34 mouse cellular contexts compared by ENCODE assay signal in genomic region chr9:119725293-119725862, GRCm38 (mm10). TPM values are rescaled to one million over a fixed set of nuclear protein-coding genes. Genes with fewer than 3 reads are reported as not detected.
DNase-seq lines count a peak whose midpoint lies in the region; ATAC-seq and TF ChIP-seq lines count a peak whose summit lies in the region.
"Had no signal": no experiment of that assay in that cellular context is flagged by ENCODE, and none has a peak within 500 bp of the region (broad histone marks: within the 10 kb centered on the region; RNA-seq: fewer than 3 reads in every experiment).

No protein-coding gene starts in this region.

- H3K4me3 ChIP-seq in forebrain, postnatal 0 days (ENCODE audit: low read depth, low read length), result no peak overlapping the region
- no peak overlapping the region for H3K4me3 ChIP-seq in forebrain, embryonic 16.5 days (replicated peaks; ENCODE audit: low read length)
- H3K4me3 ChIP-seq in midbrain, postnatal 0 days (ENCODE audit: low read depth, low read length), result no peak overlapping the region
- no peak overlapping the region for H3K4me3 ChIP-seq in midbrain, embryonic 15.5 days
- H3K4me3 ChIP-seq in stomach, embryonic 16.5 days (replicated peaks; ENCODE audit: low read length), result no peak overlapping the region
- no peak overlapping the region for H3K4me3 ChIP-seq in stomach, postnatal 0 days (ENCODE audit: low read depth, low read length)
- H3K4me3 ChIP-seq: embryonic facial prominence, embryonic 12.5 days; kidney, embryonic 15.5 days; layer of hippocampus, adult 2 months; limb, embryonic 12.5 days; liver, embryonic 15.5 days; neural tube, embryonic 15.5 days had no signal

- no peak for TF ChIP-seq CTCF in forebrain, postnatal 0 days (IDR thresholded peaks at IDR 0.05; ENCODE audit: low read depth)
- no peak for TF ChIP-seq CTCF in midbrain, postnatal 0 days (IDR thresholded peaks at IDR 0.05)
- TF ChIP-seq CTCF in stomach, postnatal 0 days (IDR thresholded peaks at IDR 0.05; ENCODE audit: low read depth), result no peak

- DNase-seq in forebrain, postnatal 0 days, result peak; percentile 11
- DNase-seq in kidney, postnatal 4 days, result peak; percentile 9 to 11
- no peak for DNase-seq in kidney, adult 18-20 months
- DNase-seq in midbrain, postnatal 0 days (ENCODE audit: low spot score), result peak; percentile 17
- no peak for DNase-seq in stomach, postnatal 0 days (ENCODE audit: low spot score)
- DNase-seq: adrenal gland, postnatal 10 days; cerebellum, adult 11-12 months; cerebellum, adult 9-11 months; embryo, embryonic 11 days; gastrocnemius, postnatal 36 days; heart, adult 18-20 months; heart, postnatal 36 days; kidney, adult 11 months; kidney, postnatal 25 days; lung, embryonic 14.5 days; lung, postnatal 14 days; thymus, postnatal 4 days had no signal

- H3K9me3 ChIP-seq in forebrain, postnatal 0 days (ENCODE audit: low read length), result no peaks in the 10 kb centered on the region
- no peaks in the 10 kb centered on the region for H3K9me3 ChIP-seq in forebrain, embryonic 16.5 days (ENCODE audit: control insufficient read depth, low read length)
- H3K9me3 ChIP-seq in midbrain, postnatal 0 days (ENCODE audit: low read length), result no peaks in the 10 kb centered on the region
- H3K9me3 ChIP-seq in midbrain, embryonic 15.5 days, result no peaks in the 10 kb centered on the region
- H3K9me3 ChIP-seq in stomach, embryonic 16.5 days (replicated peaks; ENCODE audit: control insufficient read depth, low read length), result no peaks in the 10 kb centered on the region
- H3K9me3 ChIP-seq in stomach, postnatal 0 days (ENCODE audit: control insufficient read depth, low read length), result no peaks in the 10 kb centered on the region
- H3K9me3 ChIP-seq: embryonic facial prominence, embryonic 12.5 days; kidney, embryonic 15.5 days; limb, embryonic 12.5 days; liver, embryonic 15.5 days; neural tube, embryonic 15.5 days had no signal

- no peaks in the 10 kb centered on the region for H3K27me3 ChIP-seq in forebrain, postnatal 0 days (ENCODE audit: insufficient read depth, low read length)
- H3K27me3 ChIP-seq in forebrain, embryonic 16.5 days (replicated peaks; ENCODE audit: control insufficient read depth, insufficient read depth, low read length), result no peaks in the 10 kb centered on the region
- H3K27me3 ChIP-seq in midbrain, postnatal 0 days (ENCODE audit: insufficient read depth, low read length), result no peaks in the 10 kb centered on the region
- H3K27me3 ChIP-seq in midbrain, embryonic 15.5 days (replicated peaks), result no peaks in the 10 kb centered on the region
- no peaks in the 10 kb centered on the region for H3K27me3 ChIP-seq in stomach, embryonic 16.5 days (ENCODE audit: control insufficient read depth, insufficient read depth, low read length)
- no peaks in the 10 kb centered on the region for H3K27me3 ChIP-seq in stomach, postnatal 0 days (ENCODE audit: control insufficient read depth, insufficient read depth, low read length)
- H3K27me3 ChIP-seq: embryonic facial prominence, embryonic 12.5 days; kidney, embryonic 15.5 days; liver, embryonic 15.5 days; neural tube, embryonic 15.5 days had no signal

- no peak overlapping the region for H3K9ac ChIP-seq in forebrain, postnatal 0 days
- H3K9ac ChIP-seq in forebrain, embryonic 16.5 days (replicated peaks; ENCODE audit: low read depth, low read length), result no peak overlapping the region
- H3K9ac ChIP-seq in midbrain, postnatal 0 days (replicated peaks; ENCODE audit: low read length, poor library complexity, severe bottlenecking), result no peak overlapping the region
- H3K9ac ChIP-seq in midbrain, embryonic 15.5 days, result no peak overlapping the region
- H3K9ac ChIP-seq in stomach, embryonic 16.5 days (ENCODE audit: low read length), result no peak overlapping the region
- H3K9ac ChIP-seq in stomach, postnatal 0 days (ENCODE audit: low read length), result no peak overlapping the region
- H3K9ac ChIP-seq: embryonic facial prominence, embryonic 12.5 days; kidney, embryonic 15.5 days; limb, embryonic 12.5 days; liver, embryonic 15.5 days; lung, embryonic 14.5 days; neural tube, embryonic 15.5 days had no signal

- H3K36me3 ChIP-seq in forebrain, postnatal 0 days (ENCODE audit: insufficient read depth), result no peaks in the 10 kb centered on the region
- H3K36me3 ChIP-seq in forebrain, embryonic 16.5 days (ENCODE audit: control insufficient read depth, insufficient read depth), result no peaks in the 10 kb centered on the region
- no peaks in the 10 kb centered on the region for H3K36me3 ChIP-seq in midbrain, postnatal 0 days (ENCODE audit: insufficient read depth, low read length)
- H3K36me3 ChIP-seq in midbrain, embryonic 15.5 days (replicated peaks), result no peaks in the 10 kb centered on the region
- H3K36me3 ChIP-seq in stomach, embryonic 16.5 days (ENCODE audit: control insufficient read depth, insufficient read depth, low read length), result no peaks in the 10 kb centered on the region
- H3K36me3 ChIP-seq in stomach, postnatal 0 days (ENCODE audit: control insufficient read depth, insufficient read depth, low read length), result no peaks in the 10 kb centered on the region
- H3K36me3 ChIP-seq: embryonic facial prominence, embryonic 12.5 days; kidney, embryonic 15.5 days; limb, embryonic 12.5 days; liver, embryonic 15.5 days; neural tube, embryonic 15.5 days had no signal

- WGBS in forebrain, postnatal 0 days, result 52% methylated on average over 6 of the region's 6 CpGs
- 69% methylated on average over 6 of the region's 6 CpGs for WGBS in forebrain, embryonic 16.5 days
- 69% methylated on average over 6 of the region's 6 CpGs for WGBS in midbrain, postnatal 0 days
- WGBS in midbrain, embryonic 15.5 days, result 66% methylated on average over 6 of the region's 6 CpGs
- WGBS in stomach, embryonic 16.5 days, result 54% methylated on average over 6 of the region's 6 CpGs
- 47% methylated on average over 6 of the region's 6 CpGs for WGBS in stomach, postnatal 0 days

- no peak overlapping the region for H3K27ac ChIP-seq in forebrain, postnatal 0 days (ENCODE audit: low read depth, low read length)
- H3K27ac ChIP-seq in forebrain, embryonic 16.5 days (ENCODE audit: low read length), result no peak overlapping the region
- H3K27ac ChIP-seq in midbrain, postnatal 0 days (ENCODE audit: low read depth, low read length), result no peak overlapping the region
- H3K27ac ChIP-seq in midbrain, embryonic 15.5 days, result no peak overlapping the region
- H3K27ac ChIP-seq in stomach, embryonic 16.5 days (ENCODE audit: low read length), result no peak overlapping the region
- H3K27ac ChIP-seq in stomach, postnatal 0 days (replicated peaks), result no peak overlapping the region
- H3K27ac ChIP-seq: embryonic facial prominence, embryonic 12.5 days; kidney, embryonic 15.5 days; layer of hippocampus, adult 2 months; limb, embryonic 12.5 days; liver, embryonic 15.5 days; neural tube, embryonic 15.5 days had no signal

- no peaks in the 10 kb centered on the region for H3K4me1 ChIP-seq in forebrain, postnatal 0 days (ENCODE audit: insufficient read depth)
- H3K4me1 ChIP-seq in forebrain, embryonic 16.5 days (replicated peaks; ENCODE audit: control insufficient read depth, insufficient read depth, low read length), result no peaks in the 10 kb centered on the region
- H3K4me1 ChIP-seq in midbrain, postnatal 0 days (ENCODE audit: insufficient read depth, low read length), result no peaks in the 10 kb centered on the region
- no peaks in the 10 kb centered on the region for H3K4me1 ChIP-seq in midbrain, embryonic 15.5 days
- no peaks in the 10 kb centered on the region for H3K4me1 ChIP-seq in stomach, embryonic 16.5 days (ENCODE audit: control insufficient read depth, insufficient read depth, low read length)
- H3K4me1 ChIP-seq in stomach, postnatal 0 days (replicated peaks; ENCODE audit: control insufficient read depth, insufficient read depth), result no peaks in the 10 kb centered on the region
- H3K4me1 ChIP-seq: embryonic facial prominence, embryonic 12.5 days; kidney, embryonic 15.5 days; limb, embryonic 12.5 days had no signal

- no peak for TF ChIP-seq EP300 in stomach, postnatal 0 days (optimal IDR thresholded peaks at IDR 0.05)

- H3K4me2 ChIP-seq in forebrain, postnatal 0 days (ENCODE audit: low read depth), result no peak overlapping the region
- H3K4me2 ChIP-seq in forebrain, embryonic 16.5 days (ENCODE audit: low read length), result no peak overlapping the region
- H3K4me2 ChIP-seq in midbrain, postnatal 0 days (ENCODE audit: low read depth, low read length, poor library complexity, severe bottlenecking), result no peak overlapping the region
- no peak overlapping the region for H3K4me2 ChIP-seq in midbrain, embryonic 15.5 days
- H3K4me2 ChIP-seq in stomach, embryonic 16.5 days (ENCODE audit: low read depth, low read length), result no peak overlapping the region
- H3K4me2 ChIP-seq in stomach, postnatal 0 days (replicated peaks; ENCODE audit: low read depth), result no peak overlapping the region
- H3K4me2 ChIP-seq: embryonic facial prominence, embryonic 12.5 days; heart, embryonic 11.5 days; kidney, embryonic 15.5 days; limb, embryonic 12.5 days; liver, embryonic 15.5 days; lung, embryonic 14.5 days; neural tube, embryonic 15.5 days had no signal

- peak; percentile 58 for ATAC-seq in forebrain, postnatal 0 days
- ATAC-seq in forebrain, embryonic 16.5 days, result no peak
- no peak for ATAC-seq in midbrain, postnatal 0 days (ENCODE audit: low FRiP score)
- ATAC-seq in midbrain, embryonic 15.5 days (replicated peaks), result no peak
- ATAC-seq in stomach, embryonic 16.5 days (ENCODE audit: insufficient read depth, low FRiP score), result peak; percentile 33; the same call in 1 of the 2 replicates
- ATAC-seq in stomach, postnatal 0 days (ENCODE audit: low FRiP score, low TSS enrichment), result no peak
- ATAC-seq: inflammation-experienced regulatory T-cells, adult 6 months; Patski had no signal

RNA-seq across cellular contexts. Expression of gene Scn10a, which starts 6.3 kb away (rescaled TPM):
- total RNA-seq in forebrain, postnatal 0 days (2014; rRNA removed), result 0.08 and 0.10 TPM in 2 replicates
- polyA plus RNA-seq in forebrain, postnatal 0 days (2015; fragmentation: Nextera tagmentation; extraction: Ambion mirVana), result 0.15 and 0.16 TPM in 2 replicates
- polyA plus RNA-seq in forebrain, embryonic 16.5 days (2015; fragmentation: Nextera tagmentation; extraction: Ambion mirVana), result 0.09 and 0.20 TPM in 2 replicates
- total RNA-seq in midbrain, postnatal 0 days (2014; rRNA removed), result not detected in 2 replicates
- not detected in 2 replicates for polyA plus RNA-seq in midbrain, postnatal 0 days (2015; fragmentation: Nextera tagmentation; extraction: Ambion mirVana)
- polyA plus RNA-seq in midbrain, embryonic 15.5 days (2015; fragmentation: Nextera tagmentation; extraction: Ambion mirVana), result 0.03 TPM in 1 of 2 replicates, not detected in the other
- polyA plus RNA-seq in stomach, embryonic 16.5 days (2015; fragmentation: Nextera tagmentation; extraction: Ambion mirVana), result not detected in 2 replicates
- polyA plus RNA-seq in stomach, postnatal 0 days (2015; fragmentation: Nextera tagmentation; extraction: Ambion mirVana), result 0.07 TPM in 1 of 2 replicates, not detected in the other
- total RNA-seq: adrenal gland, postnatal 10 days; gastrocnemius, adult 18-20 months; gastrocnemius, postnatal 36 days; layer of hippocampus, adult 2 months; layer of hippocampus, postnatal 25 days; liver, adult 2 months had no signal
- polyA plus RNA-seq: inflammation-experienced regulatory T-cells, adult 6 months; kidney, embryonic 15.5 days; liver, adult 2 months; lung, embryonic 14.5 days; spleen, adult 2 months; thymus, postnatal 0 days had no signal

Comparison
In these comparisons a context has a peak if more than half of its experiments do, and no peak if none do; other contexts are left out.
1. ATAC-seq: peak in forebrain, postnatal 0 days (single experiment) and stomach, embryonic 16.5 days (single experiment); none in forebrain, embryonic 16.5 days (single experiment), midbrain, postnatal 0 days (single experiment), midbrain, embryonic 15.5 days (single experiment) and stomach, postnatal 0 days (single experiment).
2. DNase-seq: peak in forebrain, postnatal 0 days (single experiment), kidney, postnatal 4 days (2 of 2) and midbrain, postnatal 0 days (single experiment); none in kidney, adult 18-20 months (single experiment) and stomach, postnatal 0 days (single experiment).